In genomic region chr15:99724292-99725021, GRCm38 (mm10) we compare ENCODE assay signal across 1 mouse cellular context.
TF ChIP-seq lines count a peak whose summit lies in the region.

No protein-coding gene starts in this region.

TF ChIP-seq in CH12.LX, 34 proteins besides CTCF, POLR2A, EP300 and RAD21:
- TF ChIP-seq ZNF384 (IDR thresholded peaks at IDR 0.05; ENCODE audit: low read depth, low read length) (no peak), CHD2 (IDR thresholded peaks at IDR 0.05; ENCODE audit: low read length) (no peak), TCF12 (IDR thresholded peaks at IDR 0.05; ENCODE audit: low read depth, low read length) (peak; percentile 24; the same call in 1 of the 2 replicates), NRF1 (IDR thresholded peaks at IDR 0.05; ENCODE audit: low read depth, low read length) (no peak), SMC3 (IDR thresholded peaks at IDR 0.05; ENCODE audit: low read depth, low read length) (peak; percentile 36), USF1 (IDR thresholded peaks at IDR 0.05; ENCODE audit: low read depth, low read length) (no peak), NELFE (IDR thresholded peaks at IDR 0.05; ENCODE audit: low read depth, low read length) (no peak), HCFC1 (IDR thresholded peaks at IDR 0.05; ENCODE audit: low read depth, low read length) (no peak), MEF2A (IDR thresholded peaks at IDR 0.05; ENCODE audit: borderline replicate concordance, low read depth, low read length) (peak; percentile 87)
